Mouse (Mus musculus): ENCODE data around the gene Ptgds.
A peak's percentile ranks its signal among the peaks of the same experiment; 100 is the strongest.

The Ptgds gene

DNA sequence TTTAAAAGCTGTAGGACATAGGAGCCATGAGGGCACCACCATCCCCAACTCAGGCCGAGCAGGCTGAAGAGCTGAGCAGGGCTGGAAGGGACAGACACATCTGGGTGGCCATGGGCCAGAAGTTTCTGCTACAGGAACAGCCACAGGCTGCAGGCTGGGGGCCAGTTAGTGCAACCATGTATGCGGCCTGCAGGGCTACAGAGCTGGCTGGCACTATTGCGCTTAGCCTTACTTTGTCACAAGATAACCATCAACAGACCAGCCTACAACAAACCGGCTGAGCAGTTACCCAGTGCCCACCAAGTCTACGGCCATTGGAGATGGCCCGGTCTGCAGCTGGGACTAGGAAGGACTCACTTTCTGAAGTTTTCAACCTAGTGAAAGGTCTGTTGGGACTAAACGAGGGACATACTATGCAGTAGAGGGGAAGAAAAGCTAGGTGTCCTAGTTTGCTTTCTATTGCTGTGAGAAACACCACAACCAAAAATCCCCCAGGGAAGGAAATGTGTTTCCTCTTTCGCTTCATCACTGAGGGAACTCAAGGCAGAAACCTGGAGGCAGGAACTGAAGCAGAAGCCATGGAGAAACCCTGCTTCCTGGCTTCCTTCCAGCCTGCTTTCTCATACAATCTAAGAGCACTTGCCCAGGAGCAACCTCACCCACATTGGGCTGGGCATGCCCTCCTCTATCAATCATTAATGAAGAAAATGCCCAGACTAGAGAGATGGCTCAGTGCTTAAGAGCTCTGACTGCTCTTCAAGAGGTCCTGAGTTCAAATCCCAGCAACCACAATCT lies 18.8 kb downstream of the Ptgds start:
- DNase-seq (ENCODE audit: low spot score in 2 of 2), result no peak

DNA sequence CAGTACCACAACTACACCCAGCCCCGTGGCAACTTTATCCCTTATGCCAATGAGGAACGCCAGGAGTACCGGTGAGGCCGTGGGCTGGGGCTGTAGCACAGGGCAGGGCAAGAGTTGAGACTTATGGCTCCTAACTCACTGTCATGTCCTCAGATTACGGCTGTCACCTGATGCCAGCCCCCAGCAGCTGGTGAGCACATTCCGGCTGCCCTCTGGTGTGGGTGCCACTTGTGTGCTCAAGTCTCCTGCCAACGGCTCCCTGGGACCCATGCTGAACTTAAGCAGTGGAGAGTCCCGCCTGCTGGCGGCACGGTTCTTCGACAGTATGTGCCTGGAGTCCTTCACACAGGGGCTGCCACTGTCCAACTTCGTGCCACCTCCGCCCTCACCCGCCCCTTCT lies 27.2 kb downstream of the Ptgds start:
- DNase-seq (ENCODE audit: low spot score in 2 of 2), result no peak

DNA sequence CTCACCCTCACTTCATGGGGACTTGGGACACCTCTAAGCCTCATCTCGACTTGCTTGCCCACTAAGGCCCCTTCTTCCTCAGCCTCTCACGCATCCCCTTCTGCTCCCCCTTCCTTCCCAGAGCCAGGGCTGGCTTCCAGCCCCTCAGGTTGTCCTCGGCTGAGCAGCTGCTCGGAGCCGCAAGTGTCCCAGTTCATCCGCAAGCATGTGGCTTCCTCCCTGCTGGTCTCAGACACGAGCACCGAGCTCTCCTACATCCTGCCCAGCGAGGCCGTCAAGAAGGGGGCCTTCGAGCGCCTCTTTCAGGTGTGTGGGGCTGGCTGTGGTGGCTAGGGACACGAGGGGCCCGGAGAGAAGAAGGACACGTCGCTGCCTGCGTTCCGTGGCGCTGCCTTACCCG lies 28.8 kb downstream of the Ptgds start:
- no peak for DNase-seq (ENCODE audit: low spot score in 2 of 2)

GRCm38 (mm10) chr2:25436286-25436820 lies 33.5 kb downstream of the Ptgds start:
- DNase-seq (ENCODE audit: low spot score in 2 of 2), result no peak

DNA sequence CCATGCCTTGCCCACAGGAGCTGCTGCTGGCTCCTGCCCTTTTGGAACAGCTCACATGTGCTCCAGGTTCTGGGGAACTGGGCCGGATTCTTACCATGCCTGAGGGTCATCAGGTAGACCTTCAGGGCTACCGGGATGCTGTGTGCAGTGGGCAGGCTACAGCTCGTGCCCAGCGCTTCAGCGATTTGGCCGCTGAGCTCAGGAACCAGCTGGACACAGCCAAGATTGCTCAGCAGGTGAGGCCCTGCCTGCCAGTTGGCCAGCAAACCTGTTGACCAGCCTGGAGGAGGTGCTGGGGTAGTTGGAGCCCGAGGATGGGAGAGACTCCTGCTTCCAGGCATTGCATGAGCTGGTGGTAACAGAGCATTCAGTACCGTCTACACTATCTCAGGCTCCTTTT lies 35.6 kb downstream of the Ptgds start:
- no peak for DNase-seq (ENCODE audit: low spot score in 2 of 2)

DNA sequence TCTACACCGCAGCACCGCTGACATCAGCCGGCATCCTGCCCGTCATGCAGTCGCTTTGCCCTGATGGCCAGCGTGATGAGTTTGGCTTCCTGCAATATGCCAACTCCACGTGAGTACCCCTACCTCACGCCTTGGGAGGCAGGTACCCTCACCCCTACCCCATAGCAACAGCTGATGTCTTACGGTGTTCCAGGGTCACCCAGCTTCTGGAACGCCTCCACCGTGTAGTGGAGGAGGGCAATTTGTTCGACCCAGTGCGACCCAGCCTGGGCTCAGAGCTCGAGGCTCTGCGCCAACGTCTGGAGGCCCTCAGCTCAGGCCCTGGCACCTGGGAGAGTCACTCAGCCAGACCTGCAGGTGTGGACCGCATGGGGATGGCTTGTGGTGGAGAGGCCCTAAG lies 36.7 kb downstream of the Ptgds start:
- DNase-seq (ENCODE audit: low spot score in 2 of 2), result no peak

DNA sequence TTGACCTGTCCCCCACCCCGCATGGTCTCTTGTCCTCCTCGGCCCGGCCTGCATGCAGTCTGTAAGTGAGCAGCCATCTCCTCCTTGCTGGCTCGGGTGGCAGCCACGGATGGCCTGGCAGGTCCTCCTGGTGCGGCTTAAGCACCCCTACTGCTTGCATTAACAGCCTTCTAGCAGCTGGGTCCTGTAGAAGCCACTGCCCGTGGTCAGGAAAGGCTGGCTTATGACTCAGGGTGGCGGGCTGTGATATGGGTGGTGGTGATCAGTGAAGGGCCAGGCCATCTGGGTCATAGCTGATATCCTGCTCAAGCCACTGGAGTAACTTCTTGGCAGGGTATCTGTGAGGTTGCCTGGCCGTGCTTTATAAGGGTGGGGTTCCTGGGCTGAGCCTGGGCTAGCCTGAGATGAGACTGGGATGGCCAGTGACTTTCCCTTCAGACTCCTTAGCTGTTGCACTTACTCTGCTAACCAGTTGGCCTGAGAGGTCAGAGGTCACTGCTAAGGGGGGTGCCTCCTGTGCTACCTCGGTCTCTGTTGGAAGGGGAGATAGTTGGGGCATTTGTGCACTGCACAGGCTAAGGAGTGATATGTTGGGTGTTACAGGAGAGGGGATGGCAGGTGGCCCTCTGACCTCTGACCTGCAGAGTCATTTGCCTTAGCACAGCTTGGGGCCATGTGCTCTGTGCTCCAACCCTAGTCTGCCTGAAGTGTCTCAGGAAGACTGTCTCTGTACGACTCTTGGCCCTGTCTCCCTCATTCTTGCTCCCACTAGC lies 37.3 kb downstream of the Ptgds start:
- no peak for DNase-seq (ENCODE audit: low spot score in 2 of 2)

DNA sequence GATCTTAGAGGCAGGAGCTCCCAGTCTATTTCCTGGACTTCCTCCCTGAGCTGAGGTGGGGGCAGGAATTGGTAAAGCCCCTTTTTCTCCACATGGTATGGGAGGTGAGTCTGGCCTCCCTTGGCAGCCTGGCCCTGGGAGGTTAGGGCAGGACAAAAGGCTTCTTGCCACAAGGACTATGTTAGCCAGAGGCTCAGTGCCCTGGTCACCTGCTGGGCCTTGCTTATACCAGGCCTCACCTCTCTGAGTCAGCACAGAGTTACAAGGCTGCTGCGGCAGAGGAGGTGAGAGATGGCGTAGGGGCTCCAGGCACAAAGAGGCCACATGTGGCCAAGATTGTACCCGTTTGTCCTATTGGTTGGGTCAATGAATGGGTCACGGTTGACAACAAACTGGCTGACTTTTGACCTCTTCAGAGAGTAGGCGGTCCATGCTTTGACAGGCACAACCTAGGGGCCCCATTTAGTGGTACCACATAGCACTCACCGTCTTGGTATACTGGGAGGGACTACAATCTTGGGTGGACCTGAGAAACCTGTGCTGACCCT lies 38.5 kb downstream of the Ptgds start:
- no peak for DNase-seq (ENCODE audit: low spot score in 2 of 2)

GRCm38 (mm10) chr2:25430395-25431233 lies 39.2 kb downstream of the Ptgds start:
- no peak for DNase-seq (ENCODE audit: low spot score in 2 of 2)

DNA sequence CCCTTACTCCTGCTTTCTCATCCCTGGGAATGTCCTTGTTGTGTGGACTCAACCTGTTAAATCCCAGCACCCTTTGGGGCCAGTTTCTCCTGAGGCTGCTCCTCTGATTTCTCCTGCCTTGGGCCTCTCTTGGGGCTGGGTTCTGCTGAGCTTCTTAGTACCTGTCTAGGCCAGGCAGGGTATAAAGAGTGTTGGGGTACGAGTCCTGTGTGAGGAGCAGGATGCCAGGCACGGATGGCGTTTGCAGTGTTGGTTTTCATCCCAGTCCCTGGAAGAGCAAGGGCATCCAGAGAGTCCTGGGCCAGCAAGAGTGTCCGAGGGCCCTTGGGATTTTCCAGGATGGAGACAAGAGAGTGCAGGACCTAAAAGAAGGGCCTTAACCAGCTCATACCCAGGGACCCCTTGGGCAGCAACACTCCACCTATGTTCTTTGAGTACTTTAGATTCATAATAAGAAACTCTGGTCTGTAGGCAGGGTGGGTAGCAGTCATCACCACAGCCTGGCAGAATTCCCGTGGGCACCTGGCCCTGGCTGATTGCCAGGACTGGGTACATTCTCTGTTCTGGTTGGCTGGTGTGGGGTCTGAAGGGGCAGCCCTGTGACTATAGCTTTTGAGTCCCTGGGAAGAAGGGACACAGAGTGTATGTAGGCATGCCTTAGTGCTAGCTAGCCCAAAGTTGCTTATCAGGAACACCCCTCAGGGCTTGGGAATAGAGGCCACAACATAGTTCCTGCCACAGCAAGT lies 40.2 kb downstream of the Ptgds start:
- no peak for DNase-seq (ENCODE audit: low spot score in 2 of 2)

GRCm38 (mm10) chr2:25428442-25429236 lies 41.2 kb downstream of the Ptgds start, which contains the start of gene Abca2:
Abca2 (plus strand) TSS chr2:25428703.
- peak; percentile 84 to 90 for DNase-seq (ENCODE audit: low spot score in 2 of 2)

DNA sequence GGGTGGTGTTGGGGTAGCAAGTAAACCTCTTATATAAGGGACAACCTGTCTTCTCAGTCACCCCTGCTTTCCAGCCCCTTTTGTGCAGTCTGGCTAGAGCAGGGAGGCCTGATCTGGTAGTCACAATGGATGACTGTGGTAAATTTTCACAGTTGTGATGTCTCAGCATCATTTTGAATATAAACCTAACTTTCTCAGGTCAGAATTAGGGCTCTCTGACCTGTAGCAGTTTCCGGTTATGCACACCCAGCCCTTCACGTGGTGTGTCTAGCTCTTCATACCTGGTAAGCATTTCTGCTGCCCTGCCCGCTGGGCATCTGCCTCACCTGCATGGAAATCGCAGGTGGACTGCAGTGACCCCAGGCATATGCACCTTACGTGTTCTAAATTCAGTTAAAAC lies 42.6 kb downstream of the Ptgds start:
- no peak for DNase-seq (ENCODE audit: low spot score in 2 of 2)

DNA sequence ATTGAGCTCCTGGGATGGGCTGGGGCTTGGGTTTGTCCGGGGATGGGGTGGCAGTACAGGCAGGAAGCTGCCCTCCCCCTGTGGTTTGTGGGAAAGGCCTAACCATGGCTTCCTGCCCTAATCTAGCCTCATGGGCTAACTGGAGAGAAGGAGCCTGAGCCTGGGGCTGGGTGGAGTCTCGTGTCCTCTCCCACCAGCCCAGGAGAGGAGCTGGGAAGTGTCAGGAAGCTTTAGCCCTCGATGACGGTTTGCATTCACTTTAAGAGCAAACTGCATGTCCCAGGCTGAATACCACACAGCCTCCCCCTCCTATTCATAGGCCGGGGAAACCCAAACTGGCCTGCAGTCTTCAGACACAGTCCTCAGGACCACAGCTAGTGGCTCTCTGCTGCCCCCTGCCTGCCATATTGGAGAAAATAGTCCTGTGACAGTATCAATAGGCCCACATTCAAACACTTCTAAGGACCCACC lies 43.1 kb downstream of the Ptgds start:
- DNase-seq (ENCODE audit: low spot score in 2 of 2), result peak; percentile 37 to 65

DNA sequence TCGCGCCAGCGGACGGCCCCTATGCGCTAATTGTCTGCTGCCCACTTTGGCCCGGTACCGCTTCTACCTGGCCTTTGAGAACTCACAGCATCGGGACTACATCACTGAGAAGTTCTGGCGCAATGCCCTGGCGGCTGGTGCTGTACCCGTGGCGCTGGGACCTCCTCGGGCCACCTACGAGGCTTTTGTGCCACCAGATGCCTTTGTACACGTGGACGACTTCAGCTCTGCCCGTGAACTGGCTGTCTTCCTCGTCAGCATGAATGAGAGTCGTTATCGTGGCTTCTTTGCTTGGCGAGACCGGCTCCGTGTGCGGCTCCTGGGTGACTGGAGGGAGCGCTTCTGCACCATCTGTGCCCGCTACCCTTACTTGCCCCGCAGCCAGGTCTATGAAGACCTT lies 44.4 kb downstream of the Ptgds start:
- no peak for DNase-seq (ENCODE audit: low spot score in 2 of 2)

- no peak for DNase-seq (ENCODE audit: low spot score in 2 of 2)
Measured at GRCm38 (mm10) chr2:25423626-25424025, 46.2 kb downstream of the Ptgds start.

DNA sequence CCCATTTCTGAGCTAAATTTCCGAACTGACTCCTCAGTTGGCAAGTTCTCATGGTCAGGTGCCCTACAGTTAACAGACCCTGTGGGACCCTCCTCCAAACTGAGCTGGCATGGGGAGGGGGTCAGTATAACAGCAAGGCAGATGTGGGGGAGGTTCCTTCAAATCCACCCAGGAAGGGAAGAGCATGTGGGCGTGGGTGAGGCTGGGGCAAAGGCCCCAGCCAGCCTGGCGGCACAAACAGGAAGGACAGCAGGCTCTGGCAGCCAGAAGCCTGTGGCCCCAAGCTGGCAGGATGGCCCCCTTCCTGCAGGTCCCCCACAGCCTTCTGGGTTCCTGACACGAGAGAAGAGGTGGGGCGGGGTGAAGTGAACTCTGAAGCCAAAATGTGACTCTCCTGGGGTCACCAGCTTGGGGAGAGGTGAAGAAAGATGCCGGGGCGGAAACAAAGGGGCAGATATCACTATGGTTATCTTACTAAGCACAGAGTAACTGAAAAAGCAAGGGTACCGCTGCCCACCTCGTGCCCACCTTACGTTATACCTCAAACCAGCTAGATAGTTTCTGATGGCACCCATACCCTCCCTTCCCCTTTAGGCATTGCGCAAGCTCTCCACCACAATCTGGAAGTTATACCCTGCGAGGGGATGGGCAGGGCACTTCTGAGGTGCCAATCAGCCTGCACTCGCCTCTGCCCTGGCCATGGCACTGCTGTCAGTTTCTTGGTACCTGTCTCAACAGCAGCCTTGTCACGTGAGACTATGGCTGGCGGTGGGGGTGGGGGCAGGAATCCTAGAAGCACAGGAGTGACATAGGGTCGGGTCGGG lies 47.0 kb downstream of the Ptgds start, which contains the start of gene Fut7:
Fut7 (plus strand) TSS at position 681 of the 824 bp plus-strand sequence.
- DNase-seq (ENCODE audit: low spot score in 2 of 2), result no peak

GRCm38 (mm10) chr2:25421896-25422295 lies 48.0 kb downstream of the Ptgds start:
- peak in 1 of 2 experiments; percentile 33 for DNase-seq (ENCODE audit: low spot score in 2 of 2)

DNA sequence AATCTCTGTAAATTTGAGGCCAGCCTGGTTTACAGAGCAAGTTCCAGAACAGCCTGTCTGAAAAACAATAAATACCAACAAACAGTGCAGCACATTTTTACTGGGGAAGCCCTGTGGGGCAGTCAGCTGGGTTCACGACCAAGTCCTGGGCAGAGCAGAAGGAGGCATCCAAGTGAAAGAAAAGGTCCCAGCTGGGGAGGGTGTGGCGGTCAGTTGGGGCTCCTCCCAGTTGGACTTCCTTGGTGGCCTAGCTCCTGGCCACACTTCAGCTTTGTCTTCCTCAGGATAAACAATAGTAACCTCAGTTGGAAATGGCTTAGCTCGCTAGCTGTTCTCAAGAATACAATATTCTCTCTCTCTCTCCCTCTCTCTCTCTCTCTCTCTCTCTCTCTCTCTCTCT lies 52.4 kb downstream of the Ptgds start:
- no peak for DNase-seq (ENCODE audit: low spot score in 2 of 2)

Data from spleen, postnatal 14 days (tissue).